Mouse (Mus musculus): ENCODE measurements around the gene Apobec1. TPM values are rescaled to one million over a fixed set of nuclear protein-coding genes. Genes with fewer than 3 reads are reported as not detected.
A peak's percentile ranks its signal among the peaks of the same experiment; 100 is the strongest.

Gene Apobec1
- polyA plus RNA-seq, 1 experiment from 2014 or later = 3.4 TPM

DNA sequence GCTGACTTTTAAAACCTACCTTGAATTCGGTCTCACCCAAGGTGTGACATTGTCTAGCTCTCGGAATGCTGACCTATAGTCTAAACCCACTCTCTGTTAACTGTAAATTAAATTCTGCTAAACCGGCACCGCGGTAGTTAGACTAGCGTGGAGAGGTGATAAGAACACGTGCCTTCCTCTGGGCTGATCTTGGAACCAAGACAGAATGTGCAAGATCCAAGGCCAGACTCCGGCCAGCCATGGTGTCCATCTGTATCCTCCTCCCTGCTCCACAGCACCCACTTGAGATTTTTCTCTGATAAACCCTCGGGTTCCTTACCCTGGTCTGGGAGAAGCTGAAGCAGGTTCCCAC is 7.1 kb upstream of the Apobec1 start:
- H3K4me2 ChIP-seq (ENCODE audit: low read length) = no peak overlapping the region

GRCm38 (mm10) chr6:122608434-122609376 is 6.5 kb upstream of the Apobec1 start:
- H3K9me3 ChIP-seq (ENCODE audit: control insufficient read depth, low read length) = no peaks in the 10 kb centered on the region
- WGBS = 82% methylated on average over 10 of the region's 10 CpGs
- no peak overlapping the region for H3K27ac ChIP-seq (ENCODE audit: low read depth)
- no peak overlapping the region for H3K4me3 ChIP-seq (ENCODE audit: low read depth, low read length)
- H3K9ac ChIP-seq (ENCODE audit: low read length) = no peak overlapping the region
- ATAC-seq (replicated peaks; ENCODE audit: low FRiP score, low TSS enrichment, low read depth) = no peak
- no peak for DNase-seq (ENCODE audit: low spot score)
- H3K4me1 ChIP-seq (replicated peaks; ENCODE audit: control insufficient read depth, insufficient read depth, low read length) = no peaks in the 10 kb centered on the region
- H3K27me3 ChIP-seq (replicated peaks; ENCODE audit: control insufficient read depth, insufficient read depth, low read length) = no peaks in the 10 kb centered on the region
- H3K4me2 ChIP-seq (ENCODE audit: low read length) = no peak overlapping the region
- no peaks in the 10 kb centered on the region for H3K36me3 ChIP-seq (ENCODE audit: control insufficient read depth, insufficient read depth, low read length)

More for the DNA sequence above, 7.1 kb upstream of the Apobec1 start:
- Histone ChIP-seq H3K27me3 (replicated peaks; ENCODE audit: control insufficient read depth, insufficient read depth, low read length) (no peaks in the 10 kb centered on the region), H3K9ac (ENCODE audit: low read length) (no peak overlapping the region), H3K4me1 (replicated peaks; ENCODE audit: control insufficient read depth, insufficient read depth, low read length) (no peaks in the 10 kb centered on the region), H3K4me3 (ENCODE audit: low read depth, low read length) (no peak overlapping the region), H3K9me3 (ENCODE audit: control insufficient read depth, low read length) (no peaks in the 10 kb centered on the region), H3K36me3 (ENCODE audit: control insufficient read depth, insufficient read depth, low read length) (no peaks in the 10 kb centered on the region), H3K27ac (ENCODE audit: low read depth) (no peak overlapping the region)
- 67% methylated on average over 9 of the region's 9 CpGs for WGBS
- no peak for ATAC-seq (replicated peaks; ENCODE audit: low FRiP score, low TSS enrichment, low read depth)
- DNase-seq (ENCODE audit: low spot score) = no peak

- Histone ChIP-seq H3K36me3 (ENCODE audit: control insufficient read depth, insufficient read depth, low read length) (no peaks in the 10 kb centered on the region), H3K4me3 (ENCODE audit: low read depth, low read length) (no peak overlapping the region), H3K4me2 (ENCODE audit: low read length) (no peak overlapping the region), H3K4me1 (replicated peaks; ENCODE audit: control insufficient read depth, insufficient read depth, low read length) (no peaks in the 10 kb centered on the region), H3K9me3 (ENCODE audit: control insufficient read depth, low read length) (no peaks in the 10 kb centered on the region), H3K9ac (ENCODE audit: low read length) (no peak overlapping the region), H3K27ac (ENCODE audit: low read depth) (no peak overlapping the region), H3K27me3 (replicated peaks; ENCODE audit: control insufficient read depth, insufficient read depth, low read length) (no peaks in the 10 kb centered on the region)
- DNase-seq (ENCODE audit: low spot score) = no peak
- 92% methylated on average over 12 of the region's 12 CpGs for WGBS
- ATAC-seq (replicated peaks; ENCODE audit: low FRiP score, low TSS enrichment, low read depth) = no peak
Observed at GRCm38 (mm10) chr6:122607700-122608099, 5.5 kb upstream of the Apobec1 start.

DNA sequence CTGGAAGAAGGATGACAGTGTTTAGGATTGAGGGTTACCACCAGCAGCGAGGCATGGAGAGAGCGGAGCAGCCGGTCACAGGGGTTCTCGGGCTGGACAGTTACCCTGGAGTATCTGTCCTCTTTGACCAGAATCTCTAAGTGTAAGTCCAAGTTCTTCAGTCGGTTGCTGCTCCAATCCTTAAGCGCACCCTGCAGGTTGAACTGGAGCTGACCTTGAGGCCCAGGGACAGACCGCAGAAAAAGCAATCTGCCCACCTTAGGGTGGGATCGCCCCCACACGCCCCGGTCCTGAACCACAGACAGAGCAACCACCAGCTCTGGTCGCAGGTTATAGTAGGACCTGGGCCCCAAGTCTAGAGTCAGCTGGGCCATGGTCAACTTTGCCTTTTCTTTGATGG is 4.4 kb upstream of the Apobec1 start:
- Histone ChIP-seq H3K9ac (ENCODE audit: low read length) (no peak overlapping the region), H3K36me3 (ENCODE audit: control insufficient read depth, insufficient read depth, low read length) (no peaks in the 10 kb centered on the region), H3K4me3 (ENCODE audit: low read depth, low read length) (no peak overlapping the region), H3K4me2 (ENCODE audit: low read length) (no peak overlapping the region), H3K9me3 (ENCODE audit: control insufficient read depth, low read length) (no peaks in the 10 kb centered on the region), H3K4me1 (replicated peaks; ENCODE audit: control insufficient read depth, insufficient read depth, low read length) (no peaks in the 10 kb centered on the region), H3K27ac (ENCODE audit: low read depth) (no peak overlapping the region), H3K27me3 (replicated peaks; ENCODE audit: control insufficient read depth, insufficient read depth, low read length) (no peaks in the 10 kb centered on the region)
- DNase-seq (ENCODE audit: low spot score) (no peak), ATAC-seq (replicated peaks; ENCODE audit: low FRiP score, low TSS enrichment, low read depth) (no peak)
- 96% methylated on average over 11 of the region's 11 CpGs for WGBS

- DNase-seq (ENCODE audit: low spot score) (no peak), ATAC-seq (replicated peaks; ENCODE audit: low FRiP score, low TSS enrichment, low read depth) (no peak)
- H3K9me3 ChIP-seq (ENCODE audit: control insufficient read depth, low read length) = no peaks in the 10 kb centered on the region
- WGBS = 94% methylated on average over 8 of the region's 8 CpGs
- no peaks in the 10 kb centered on the region for H3K27me3 ChIP-seq (replicated peaks; ENCODE audit: control insufficient read depth, insufficient read depth, low read length)
- no peak overlapping the region for H3K4me2 ChIP-seq (ENCODE audit: low read length)
- H3K9ac ChIP-seq (ENCODE audit: low read length) = no peak overlapping the region
- no peaks in the 10 kb centered on the region for H3K4me1 ChIP-seq (replicated peaks; ENCODE audit: control insufficient read depth, insufficient read depth, low read length)
- H3K27ac ChIP-seq (ENCODE audit: low read depth) = no peak overlapping the region
- H3K4me3 ChIP-seq (ENCODE audit: low read depth, low read length) = no peak overlapping the region
- H3K36me3 ChIP-seq (ENCODE audit: control insufficient read depth, insufficient read depth, low read length) = no peaks in the 10 kb centered on the region
Observed at GRCm38 (mm10) chr6:122605483-122605882, 3.2 kb upstream of the Apobec1 start.

GRCm38 (mm10) chr6:122604260-122604659 is 2.0 kb upstream of the Apobec1 start:
- no peaks in the 10 kb centered on the region for H3K4me1 ChIP-seq (replicated peaks; ENCODE audit: control insufficient read depth, insufficient read depth, low read length)
- H3K9ac ChIP-seq (ENCODE audit: low read length) = no peak overlapping the region
- no peaks in the 10 kb centered on the region for H3K27me3 ChIP-seq (replicated peaks; ENCODE audit: control insufficient read depth, insufficient read depth, low read length)
- no peak overlapping the region for H3K4me2 ChIP-seq (ENCODE audit: low read length)
- H3K9me3 ChIP-seq (ENCODE audit: control insufficient read depth, low read length) = no peaks in the 10 kb centered on the region
- DNase-seq (ENCODE audit: low spot score) = no peak
- H3K36me3 ChIP-seq (ENCODE audit: control insufficient read depth, insufficient read depth, low read length) = no peaks in the 10 kb centered on the region
- H3K4me3 ChIP-seq (ENCODE audit: low read depth, low read length) = no peak overlapping the region
- no peak for ATAC-seq (replicated peaks; ENCODE audit: low FRiP score, low TSS enrichment, low read depth)
- no peak overlapping the region for H3K27ac ChIP-seq (ENCODE audit: low read depth)

- ATAC-seq (replicated peaks; ENCODE audit: low FRiP score, low TSS enrichment, low read depth) (no peak), DNase-seq (ENCODE audit: low spot score) (no peak)
- Histone ChIP-seq H3K27ac (ENCODE audit: low read depth) (no peak overlapping the region), H3K9ac (ENCODE audit: low read length) (no peak overlapping the region), H3K36me3 (ENCODE audit: control insufficient read depth, insufficient read depth, low read length) (no peaks in the 10 kb centered on the region), H3K4me1 (replicated peaks; ENCODE audit: control insufficient read depth, insufficient read depth, low read length) (no peaks in the 10 kb centered on the region), H3K9me3 (ENCODE audit: control insufficient read depth, low read length) (no peaks in the 10 kb centered on the region), H3K4me3 (ENCODE audit: low read depth, low read length) (peak overlapping the region; percentile 40; the same call in 1 of the 2 replicates), H3K27me3 (replicated peaks; ENCODE audit: control insufficient read depth, insufficient read depth, low read length) (no peaks in the 10 kb centered on the region), H3K4me2 (ENCODE audit: low read length) (peak overlapping the region; percentile 63)
- WGBS = 27% methylated on average over 1 of the region's 1 CpGs
Observed at GRCm38 (mm10) chr6:122602992-122603322, 713 bp upstream of the Apobec1 start.

DNA sequence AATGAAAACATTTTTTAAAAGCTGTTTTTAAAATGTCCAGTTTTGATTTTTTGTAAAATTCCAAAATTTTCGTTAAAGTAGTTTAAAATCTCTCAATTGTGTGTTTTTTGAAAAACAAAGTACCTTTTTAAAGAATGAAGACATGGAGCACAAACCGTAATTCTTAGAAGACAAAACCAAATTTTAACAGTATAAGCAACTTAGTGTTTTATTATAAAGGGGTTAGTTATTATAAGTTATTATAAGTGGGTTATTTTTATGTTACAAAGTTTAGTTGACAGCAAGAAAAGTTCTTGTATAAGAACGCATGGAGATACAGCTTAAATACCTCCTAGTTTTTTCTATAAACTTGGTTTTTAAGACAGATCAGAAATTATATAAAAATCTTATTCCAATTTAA is 629 bp downstream of the Apobec1 start:
- H3K4me1 ChIP-seq (replicated peaks; ENCODE audit: control insufficient read depth, insufficient read depth, low read length) = no peaks in the 10 kb centered on the region
- H3K27me3 ChIP-seq (replicated peaks; ENCODE audit: control insufficient read depth, insufficient read depth, low read length) = no peaks in the 10 kb centered on the region
- H3K9me3 ChIP-seq (ENCODE audit: control insufficient read depth, low read length) = no peaks in the 10 kb centered on the region
- H3K4me3 ChIP-seq (ENCODE audit: low read depth, low read length) = peak overlapping the region; percentile 40
- no peak for DNase-seq (ENCODE audit: low spot score)
- H3K4me2 ChIP-seq (ENCODE audit: low read length) = peak overlapping the region; percentile 63
- H3K27ac ChIP-seq (ENCODE audit: low read depth) = no peak overlapping the region
- no peaks in the 10 kb centered on the region for H3K36me3 ChIP-seq (ENCODE audit: control insufficient read depth, insufficient read depth, low read length)
- no peak overlapping the region for H3K9ac ChIP-seq (ENCODE audit: low read length)
- WGBS = 87% methylated on average over 3 of the region's 3 CpGs
- no peak for ATAC-seq (replicated peaks; ENCODE audit: low FRiP score, low TSS enrichment, low read depth)

DNA sequence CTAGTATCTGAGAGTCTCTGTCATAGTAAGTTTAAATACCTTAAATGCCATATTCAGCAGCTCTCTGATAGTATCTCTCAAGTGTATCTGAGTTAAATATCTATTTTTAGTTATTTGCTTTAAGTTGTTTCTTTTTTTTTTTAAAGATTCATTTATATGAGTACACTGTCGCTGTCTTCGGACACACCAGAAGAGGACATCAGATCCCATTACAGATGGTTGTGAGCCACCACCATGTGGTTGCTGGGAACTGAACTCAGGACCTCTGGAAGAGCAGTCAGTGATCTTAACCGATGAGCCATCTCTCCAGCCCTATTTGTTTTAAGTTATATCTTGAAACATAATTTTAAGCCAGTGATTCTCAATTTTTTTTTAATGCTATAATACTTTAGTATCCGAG is 1.2 kb downstream of the Apobec1 start:
- Histone ChIP-seq H3K9me3 (ENCODE audit: control insufficient read depth, low read length) (no peaks in the 10 kb centered on the region), H3K4me2 (ENCODE audit: low read length) (no peak overlapping the region), H3K36me3 (ENCODE audit: control insufficient read depth, insufficient read depth, low read length) (no peaks in the 10 kb centered on the region), H3K4me1 (replicated peaks; ENCODE audit: control insufficient read depth, insufficient read depth, low read length) (no peaks in the 10 kb centered on the region), H3K4me3 (ENCODE audit: low read depth, low read length) (no peak overlapping the region), H3K27ac (ENCODE audit: low read depth) (no peak overlapping the region), H3K9ac (ENCODE audit: low read length) (no peak overlapping the region), H3K27me3 (replicated peaks; ENCODE audit: control insufficient read depth, insufficient read depth, low read length) (no peaks in the 10 kb centered on the region)
- ATAC-seq (replicated peaks; ENCODE audit: low FRiP score, low TSS enrichment, low read depth) = no peak
- DNase-seq (ENCODE audit: low spot score) = no peak
- WGBS = 93% methylated on average over 4 of the region's 4 CpGs
